Mouse (Mus musculus) adrenal gland, adult 2 months (tissue): ENCODE measurements at regions not wholly inside any gene's neighbourhood (a gene's known extent, or its start where the extent isn't known, plus 50 kb on each side); places are given as distances from the start of the nearest gene placed in this dataset.

Experiments
- DNase-seq: peaks from one replicate; pipeline ENCODE4 v3.0.0; 2021
- microRNA-seq, 2 experiments: library from miRNA; unstranded; fragments of <30 nt; microRNA quantifications; one replicate each; pipeline ENCODE4 v1.2.0; 2021

DNA sequence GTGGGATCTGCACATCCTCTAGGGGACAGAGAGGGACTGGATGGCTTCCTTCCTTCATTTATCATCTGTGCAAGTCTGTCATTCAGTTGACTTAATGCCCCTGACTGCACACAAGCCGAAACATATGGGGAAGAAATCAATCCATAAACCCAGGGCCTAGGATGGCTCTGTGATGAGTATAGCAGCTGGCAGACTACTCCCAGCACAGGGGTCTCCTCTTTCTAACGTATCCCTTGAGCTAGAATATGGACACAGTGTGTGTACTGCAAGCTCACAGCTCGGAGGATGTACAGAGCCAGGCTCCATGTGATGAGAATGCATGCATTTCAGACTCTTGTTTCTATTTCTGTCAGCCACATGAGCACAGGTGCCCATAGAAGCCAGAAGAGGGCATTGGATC, 180.3 kb downstream of the Parn start:
- DNase-seq = no peak

DNA sequence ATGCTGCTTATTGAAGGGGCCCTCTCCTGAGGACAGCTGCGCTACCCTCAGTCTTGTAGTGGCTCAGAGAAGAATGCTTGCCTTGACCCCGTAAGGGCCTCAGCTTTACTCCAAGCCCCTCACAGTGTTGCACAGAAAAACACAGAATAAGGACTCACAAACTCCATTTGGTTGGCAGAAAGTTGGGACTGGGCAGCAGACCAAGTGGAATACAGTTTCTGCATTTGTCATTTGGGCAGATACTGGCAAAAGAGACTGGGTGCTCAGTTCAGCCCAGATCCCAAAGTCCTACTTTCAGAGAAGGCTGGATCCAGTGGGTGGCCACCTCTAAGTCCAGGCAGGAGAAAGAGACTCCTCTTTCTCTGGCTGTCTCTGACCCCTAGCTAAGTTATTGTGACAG, 181.4 kb downstream of the Parn start:
- DNase-seq = peak; percentile 63

DNA sequence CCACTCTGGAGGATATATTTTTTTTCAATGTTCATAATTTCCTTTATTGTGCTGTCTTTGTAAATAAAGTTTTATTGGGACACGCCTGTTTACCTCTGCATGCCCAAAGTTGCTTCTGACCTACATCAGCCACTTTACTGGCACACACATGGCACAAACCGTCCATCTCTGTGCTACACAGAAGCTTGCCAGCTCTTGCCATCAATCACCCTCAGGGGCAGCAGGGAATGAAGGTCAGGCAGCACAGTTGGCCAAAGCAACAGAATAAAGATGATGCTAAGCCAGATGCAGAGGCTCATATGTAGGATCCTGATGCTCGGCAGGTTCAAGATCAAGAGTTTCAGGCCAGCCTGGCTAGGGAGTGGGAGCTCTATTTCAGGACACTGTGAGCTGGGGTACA, 187.7 kb downstream of the Parn start:
- peak; percentile 84 for DNase-seq

DNA sequence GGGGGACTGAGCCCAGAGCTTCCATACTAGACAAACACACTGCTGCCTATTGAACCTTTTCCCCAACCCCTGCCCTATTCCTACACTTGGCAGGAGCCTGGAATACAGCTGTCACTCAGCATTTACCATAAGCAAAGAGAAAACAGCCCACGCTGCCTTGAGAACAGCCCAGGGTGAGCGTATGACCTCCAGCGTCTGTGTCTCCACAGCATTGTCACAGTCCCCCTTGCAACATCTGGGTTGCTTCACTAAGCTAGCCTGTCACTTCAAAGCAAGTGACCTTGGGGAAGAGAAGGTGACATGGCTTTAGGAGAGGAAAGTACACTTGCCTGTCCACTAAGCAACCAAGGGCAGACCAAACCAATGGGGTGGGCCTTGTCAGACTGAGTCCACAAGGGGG, 191.3 kb downstream of the Parn start:
- peak; percentile 73 for DNase-seq

DNA sequence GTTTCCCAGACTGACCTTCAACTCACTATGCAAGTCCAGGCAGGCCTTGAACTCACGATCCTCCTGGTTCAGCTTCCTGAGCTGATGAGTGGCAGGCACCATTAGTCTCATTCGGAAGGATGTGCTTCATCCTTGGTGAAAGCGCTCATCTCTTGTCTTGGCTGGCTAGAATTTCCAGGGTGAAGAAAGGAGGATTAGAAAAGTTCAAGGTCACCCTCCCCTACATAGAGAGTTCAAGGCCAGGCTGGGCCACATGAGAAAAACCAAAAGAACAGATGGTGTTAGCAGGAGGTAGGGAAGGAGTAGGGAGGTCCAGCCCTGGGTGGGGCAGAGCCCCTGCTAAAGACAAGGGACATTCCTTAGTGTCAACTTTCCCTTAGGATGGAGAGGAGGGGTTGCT, 193.0 kb downstream of the Parn start:
- no peak for DNase-seq

DNA sequence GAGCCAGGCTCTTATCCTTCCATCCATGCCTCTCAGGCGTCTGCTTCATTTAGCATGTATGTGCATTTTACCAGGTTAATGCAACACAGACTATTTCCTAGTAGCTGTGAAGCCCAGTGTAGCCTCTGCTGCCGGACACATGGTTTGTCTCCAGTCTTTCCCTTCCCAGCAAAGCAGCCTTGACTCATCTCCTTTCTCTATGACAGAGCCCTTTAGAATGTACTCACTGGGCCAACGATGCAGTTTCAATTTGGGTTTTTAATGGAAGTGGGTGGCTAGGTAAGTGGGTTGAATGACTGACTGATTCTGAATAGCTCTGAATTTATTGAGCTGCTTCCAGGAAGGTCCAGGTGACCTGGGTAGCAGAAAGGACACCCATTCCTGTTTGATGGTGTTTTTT, 193.7 kb downstream of the Parn start:
- DNase-seq = no peak

DNA sequence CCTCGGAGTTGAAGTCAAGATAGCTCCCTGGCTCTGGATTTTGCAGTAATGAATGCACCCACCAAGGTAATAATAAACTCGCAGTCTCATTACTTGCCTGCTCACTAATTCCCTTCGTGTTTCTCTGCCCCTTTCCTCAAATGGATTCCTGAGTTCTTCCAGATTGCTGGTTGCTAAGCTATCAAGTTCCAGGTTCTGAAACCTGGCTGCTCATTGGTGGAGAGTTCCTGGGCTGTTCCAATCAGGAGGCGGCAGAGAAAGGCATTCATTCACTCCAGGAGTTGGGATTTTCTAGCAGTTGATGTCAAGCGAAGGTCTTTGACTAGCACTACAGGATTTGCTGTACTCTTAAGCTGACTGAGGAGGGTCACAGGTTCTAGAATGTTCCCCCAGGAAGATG, 200.8 kb downstream of the Parn start:
- DNase-seq = no peak

Small RNA genes lying in the stretch of these regions (microRNA-seq; reads per million reads assigned to microRNA genes)
- 0 reads per million in 2 experiments for gene Mir6365
